Mouse (Mus musculus): ENCODE data around the gene Hydin. TPM values are rescaled to one million over a fixed set of nuclear protein-coding genes. Genes with fewer than 3 reads are reported as not detected.

Gene Hydin
- polyA plus RNA-seq (2012; rRNA removed) = 0.01 and 0.03 TPM in 2 replicates
- 0.07 TPM in 1 of 2 replicates, not detected in the other for polyA plus RNA-seq (2014; fragmentation: Nextera tagmentation; extraction: Ambion mirVana)

GRCm38 (mm10) chr8:110266741-110267140 is at the start of gene Hydin:
TSS of gene Hydin (plus strand) at chr8:110266977.
- peak; percentile 91 for DNase-seq (ENCODE audit: low spot score)
- no peak within 1 kb of the TSS for H3K27ac ChIP-seq (replicated peaks; ENCODE audit: low read depth, low read length)
- ATAC-seq (ENCODE audit: low FRiP score, low read depth) = peak; percentile 94
- H3K36me3 ChIP-seq (ENCODE audit: control insufficient read depth, insufficient read depth, low read length) = no peaks in the 10 kb centered on the region
- no peaks in the 10 kb centered on the region for H3K27me3 ChIP-seq (ENCODE audit: control insufficient read depth, insufficient read depth, low read length)
- no peaks in the 10 kb centered on the region for H3K9me3 ChIP-seq (ENCODE audit: control insufficient read depth, low read length)
- peak within 1 kb of the TSS; percentile 21 for H3K9ac ChIP-seq (ENCODE audit: low read depth, low read length, severe bottlenecking)
- peak within 1 kb of the TSS; percentile 30 for H3K4me3 ChIP-seq (replicated peaks; ENCODE audit: low read length)
- TF ChIP-seq POLR2A (IDR thresholded peaks at IDR 0.05; ENCODE audit: borderline replicate concordance, extremely low read depth, insufficient read depth, insufficient read length) = no peak
- H3K4me1 ChIP-seq (ENCODE audit: control insufficient read depth, insufficient read depth, low read length) = no peaks in the 10 kb centered on the region
- under 1% methylated on average over 15 of the region's 15 CpGs for WGBS
- H3K4me2 ChIP-seq (replicated peaks; ENCODE audit: low read depth, low read length, severe bottlenecking) = peak within 1 kb of the TSS; percentile 57

- Histone ChIP-seq H3K36me3 (ENCODE audit: control insufficient read depth, insufficient read depth, low read length) (peaks cover 11% of the 10 kb centered on the region), H3K27ac (replicated peaks; ENCODE audit: low read depth, low read length) (no peak overlapping the region), H3K9ac (ENCODE audit: low read depth, low read length, severe bottlenecking) (no peak overlapping the region), H3K4me2 (replicated peaks; ENCODE audit: low read depth, low read length, severe bottlenecking) (peak overlapping the region; percentile 73), H3K4me1 (ENCODE audit: control insufficient read depth, insufficient read depth, low read length) (peaks cover 8% of the 10 kb centered on the region), H3K9me3 (ENCODE audit: control insufficient read depth, low read length) (no peaks in the 10 kb centered on the region), H3K4me3 (replicated peaks; ENCODE audit: low read length) (peak overlapping the region; percentile 61), H3K27me3 (ENCODE audit: control insufficient read depth, insufficient read depth, low read length) (no peaks in the 10 kb centered on the region)
- no peak for TF ChIP-seq POLR2A (IDR thresholded peaks at IDR 0.05; ENCODE audit: borderline replicate concordance, extremely low read depth, insufficient read depth, insufficient read length)
- 38% methylated on average over 5 of the region's 5 CpGs for WGBS
- ATAC-seq (ENCODE audit: low FRiP score, low read depth) (no peak), DNase-seq (ENCODE audit: low spot score) (no peak)
Observed at GRCm38 (mm10) chr8:110217198-110217597, 49.6 kb upstream of the Hydin start.

- peak overlapping the region; percentile 73 for H3K4me2 ChIP-seq (replicated peaks; ENCODE audit: low read depth, low read length, severe bottlenecking)
- H3K27me3 ChIP-seq (ENCODE audit: control insufficient read depth, insufficient read depth, low read length) = no peaks in the 10 kb centered on the region
- H3K36me3 ChIP-seq (ENCODE audit: control insufficient read depth, insufficient read depth, low read length) = peaks cover 16% of the 10 kb centered on the region
- WGBS = under 1% methylated on average over 41 of the region's 43 CpGs
- H3K9ac ChIP-seq (ENCODE audit: low read depth, low read length, severe bottlenecking) = peak overlapping the region; percentile 34; the same call in 1 of the 2 replicates
- peak; percentile 100 for DNase-seq (ENCODE audit: low spot score)
- ATAC-seq (ENCODE audit: low FRiP score, low read depth) = peak; percentile 99
- H3K4me3 ChIP-seq (replicated peaks; ENCODE audit: low read length) = peak overlapping the region; percentile 61
- no peaks in the 10 kb centered on the region for H3K9me3 ChIP-seq (ENCODE audit: control insufficient read depth, low read length)
- TF ChIP-seq POLR2A (IDR thresholded peaks at IDR 0.05; ENCODE audit: borderline replicate concordance, extremely low read depth, insufficient read depth, insufficient read length) = 0 out of 2 replicates have a peak, but pooled peaks have one; percentile 42
- H3K4me1 ChIP-seq (ENCODE audit: control insufficient read depth, insufficient read depth, low read length) = peaks cover 8% of the 10 kb centered on the region
- peak overlapping the region; percentile 43; the same call in 1 of the 2 replicates for H3K27ac ChIP-seq (replicated peaks; ENCODE audit: low read depth, low read length)
Observed at GRCm38 (mm10) chr8:110217681-110218131, 49.1 kb upstream of the Hydin start.

GRCm38 (mm10) chr8:110218511-110218910 is 48.3 kb upstream of the Hydin start:
- no peak for ATAC-seq (ENCODE audit: low FRiP score, low read depth)
- Histone ChIP-seq H3K4me3 (replicated peaks; ENCODE audit: low read length) (peak overlapping the region; percentile 61), H3K4me2 (replicated peaks; ENCODE audit: low read depth, low read length, severe bottlenecking) (peak overlapping the region; percentile 73), H3K27me3 (ENCODE audit: control insufficient read depth, insufficient read depth, low read length) (no peaks in the 10 kb centered on the region), H3K36me3 (ENCODE audit: control insufficient read depth, insufficient read depth, low read length) (peaks cover 24% of the 10 kb centered on the region), H3K4me1 (ENCODE audit: control insufficient read depth, insufficient read depth, low read length) (peaks cover 8% of the 10 kb centered on the region), H3K9ac (ENCODE audit: low read depth, low read length, severe bottlenecking) (no peak overlapping the region), H3K9me3 (ENCODE audit: control insufficient read depth, low read length) (no peaks in the 10 kb centered on the region), H3K27ac (replicated peaks; ENCODE audit: low read depth, low read length) (no peak overlapping the region)
- 71% methylated on average over 5 of the region's 5 CpGs for WGBS
- TF ChIP-seq POLR2A (IDR thresholded peaks at IDR 0.05; ENCODE audit: borderline replicate concordance, extremely low read depth, insufficient read depth, insufficient read length) = no peak
- DNase-seq (ENCODE audit: low spot score) = no peak

GRCm38 (mm10) chr8:110220936-110221335 is 45.8 kb upstream of the Hydin start:
- no peaks in the 10 kb centered on the region for H3K27me3 ChIP-seq (ENCODE audit: control insufficient read depth, insufficient read depth, low read length)
- H3K4me3 ChIP-seq (replicated peaks; ENCODE audit: low read length) = no peak overlapping the region
- DNase-seq (ENCODE audit: low spot score) = no peak
- peaks cover 8% of the 10 kb centered on the region for H3K4me1 ChIP-seq (ENCODE audit: control insufficient read depth, insufficient read depth, low read length)
- H3K9ac ChIP-seq (ENCODE audit: low read depth, low read length, severe bottlenecking) = no peak overlapping the region
- no peaks in the 10 kb centered on the region for H3K9me3 ChIP-seq (ENCODE audit: control insufficient read depth, low read length)
- no peak overlapping the region for H3K27ac ChIP-seq (replicated peaks; ENCODE audit: low read depth, low read length)
- H3K36me3 ChIP-seq (ENCODE audit: control insufficient read depth, insufficient read depth, low read length) = peaks cover 29% of the 10 kb centered on the region
- no peak for ATAC-seq (ENCODE audit: low FRiP score, low read depth)
- TF ChIP-seq POLR2A (IDR thresholded peaks at IDR 0.05; ENCODE audit: borderline replicate concordance, extremely low read depth, insufficient read depth, insufficient read length) = no peak
- H3K4me2 ChIP-seq (replicated peaks; ENCODE audit: low read depth, low read length, severe bottlenecking) = no peak overlapping the region
- WGBS = 92% methylated on average over 14 of the region's 14 CpGs
